Mouse (Mus musculus): ENCODE results near the gene Podnl1. TPM values are rescaled to one million over a fixed set of nuclear protein-coding genes. Genes with fewer than 3 reads are reported as not detected.
A peak's percentile ranks its signal among the peaks of the same experiment; 100 is the strongest.

Podnl1 gene
- polyA plus RNA-seq, 1 experiment from 2014 or later = 0.34 TPM

- 91% methylated on average over 6 of the region's 6 CpGs for WGBS
- no peak for ATAC-seq (ENCODE audit: low FRiP score, low TSS enrichment)
- Histone ChIP-seq H3K9ac (ENCODE audit: low read depth, low read length) (no peak overlapping the region), H3K4me1 (ENCODE audit: control insufficient read depth, insufficient read depth, low read length) (peaks cover 13% of the 10 kb centered on the region), H3K27me3 (ENCODE audit: control insufficient read depth, insufficient read depth, low read length) (no peaks in the 10 kb centered on the region), H3K4me3 (ENCODE audit: low read length) (no peak overlapping the region), H3K9me3 (ENCODE audit: control insufficient read depth, low read length) (no peaks in the 10 kb centered on the region), H3K27ac (ENCODE audit: low read depth, low read length) (no peak overlapping the region), H3K36me3 (ENCODE audit: control insufficient read depth, insufficient read depth, low read length) (peaks cover 12% of the 10 kb centered on the region), H3K4me2 (replicated peaks; ENCODE audit: low read depth, low read length) (no peak overlapping the region)
These were observed 19.4 kb upstream of the Podnl1 start for GRCm38 (mm10) chr8:84106216-84107040.

GRCm38 (mm10) chr8:84115646-84116045 lies 10.1 kb upstream of the Podnl1 start:
- Histone ChIP-seq H3K36me3 (ENCODE audit: control insufficient read depth, insufficient read depth, low read length) (no peaks in the 10 kb centered on the region), H3K27me3 (ENCODE audit: control insufficient read depth, insufficient read depth, low read length) (no peaks in the 10 kb centered on the region), H3K27ac (ENCODE audit: low read depth, low read length) (no peak overlapping the region), H3K9ac (ENCODE audit: low read depth, low read length) (no peak overlapping the region), H3K4me1 (ENCODE audit: control insufficient read depth, insufficient read depth, low read length) (no peaks in the 10 kb centered on the region), H3K4me2 (replicated peaks; ENCODE audit: low read depth, low read length) (no peak overlapping the region), H3K4me3 (ENCODE audit: low read length) (no peak overlapping the region), H3K9me3 (ENCODE audit: control insufficient read depth, low read length) (no peaks in the 10 kb centered on the region)
- 86% methylated on average over 6 of the region's 6 CpGs for WGBS
- no peak for ATAC-seq (ENCODE audit: low FRiP score, low TSS enrichment)

GRCm38 (mm10) chr8:84122151-84122550 lies 3.6 kb upstream of the Podnl1 start:
- Histone ChIP-seq H3K4me1 (ENCODE audit: control insufficient read depth, insufficient read depth, low read length) (no peaks in the 10 kb centered on the region), H3K36me3 (ENCODE audit: control insufficient read depth, insufficient read depth, low read length) (no peaks in the 10 kb centered on the region), H3K4me2 (replicated peaks; ENCODE audit: low read depth, low read length) (no peak overlapping the region), H3K27ac (ENCODE audit: low read depth, low read length) (no peak overlapping the region), H3K4me3 (ENCODE audit: low read length) (no peak overlapping the region), H3K27me3 (ENCODE audit: control insufficient read depth, insufficient read depth, low read length) (no peaks in the 10 kb centered on the region), H3K9ac (ENCODE audit: low read depth, low read length) (no peak overlapping the region), H3K9me3 (ENCODE audit: control insufficient read depth, low read length) (no peaks in the 10 kb centered on the region)
- no peak for ATAC-seq (ENCODE audit: low FRiP score, low TSS enrichment)
- 88% methylated on average over 3 of the region's 3 CpGs for WGBS

- no peak overlapping the region for H3K4me2 ChIP-seq (replicated peaks; ENCODE audit: low read depth, low read length)
- no peak for ATAC-seq (ENCODE audit: low FRiP score, low TSS enrichment)
- no peak overlapping the region for H3K4me3 ChIP-seq (ENCODE audit: low read length)
- H3K9ac ChIP-seq (ENCODE audit: low read depth, low read length) = 0 out of 2 replicates have a peak overlapping the region, but pooled peaks have one; percentile 12
- WGBS = 67% methylated on average over 2 of the region's 2 CpGs
- H3K4me1 ChIP-seq (ENCODE audit: control insufficient read depth, insufficient read depth, low read length) = no peaks in the 10 kb centered on the region
- no peaks in the 10 kb centered on the region; the same call in 1 of the 2 replicates for H3K36me3 ChIP-seq (ENCODE audit: control insufficient read depth, insufficient read depth, low read length)
- H3K9me3 ChIP-seq (ENCODE audit: control insufficient read depth, low read length) = no peaks in the 10 kb centered on the region
- H3K27ac ChIP-seq (ENCODE audit: low read depth, low read length) = no peak overlapping the region
- H3K27me3 ChIP-seq (ENCODE audit: control insufficient read depth, insufficient read depth, low read length) = no peaks in the 10 kb centered on the region
These were observed 953 bp downstream of the Podnl1 start for GRCm38 (mm10) chr8:84126742-84127141.

GRCm38 (mm10) chr8:84127202-84127901 lies 1.6 kb downstream of the Podnl1 start:
- Histone ChIP-seq H3K4me2 (replicated peaks; ENCODE audit: low read depth, low read length) (no peak overlapping the region), H3K27ac (ENCODE audit: low read depth, low read length) (no peak overlapping the region), H3K9me3 (ENCODE audit: control insufficient read depth, low read length) (no peaks in the 10 kb centered on the region), H3K9ac (ENCODE audit: low read depth, low read length) (no peak overlapping the region), H3K4me3 (ENCODE audit: low read length) (no peak overlapping the region), H3K27me3 (ENCODE audit: control insufficient read depth, insufficient read depth, low read length) (no peaks in the 10 kb centered on the region), H3K4me1 (ENCODE audit: control insufficient read depth, insufficient read depth, low read length) (no peaks in the 10 kb centered on the region), H3K36me3 (ENCODE audit: control insufficient read depth, insufficient read depth, low read length) (peaks cover 5% of the 10 kb centered on the region)
- peak; percentile 11; the same call in 1 of the 2 replicates for ATAC-seq (ENCODE audit: low FRiP score, low TSS enrichment)
- WGBS = 66% methylated on average over 17 of the region's 17 CpGs

- 59% methylated on average over 8 of the region's 8 CpGs for WGBS
These were observed 2.5 kb downstream of the Podnl1 start for GRCm38 (mm10) chr8:84128277-84128676.

GRCm38 (mm10) chr8:84130806-84131205 lies 5.0 kb downstream of the Podnl1 start:
- Histone ChIP-seq H3K27me3 (ENCODE audit: control insufficient read depth, insufficient read depth, low read length) (no peaks in the 10 kb centered on the region), H3K27ac (ENCODE audit: low read depth, low read length) (no peak overlapping the region), H3K9me3 (ENCODE audit: control insufficient read depth, low read length) (no peaks in the 10 kb centered on the region), H3K9ac (ENCODE audit: low read depth, low read length) (0 out of 2 replicates have a peak overlapping the region, but pooled peaks have one; percentile 13), H3K4me2 (replicated peaks; ENCODE audit: low read depth, low read length) (no peak overlapping the region), H3K4me3 (ENCODE audit: low read length) (no peak overlapping the region), H3K36me3 (ENCODE audit: control insufficient read depth, insufficient read depth, low read length) (peaks cover 40% of the 10 kb centered on the region), H3K4me1 (ENCODE audit: control insufficient read depth, insufficient read depth, low read length) (no peaks in the 10 kb centered on the region)
- ATAC-seq (ENCODE audit: low FRiP score, low TSS enrichment) = no peak; the same call in 1 of the 2 replicates
- 45% methylated on average over 30 of the region's 30 CpGs for WGBS

More at GRCm38 (mm10) chr8:84128277-84128676, 2.5 kb downstream of the Podnl1 start:
- Histone ChIP-seq H3K4me1 (ENCODE audit: control insufficient read depth, insufficient read depth, low read length) (no peaks in the 10 kb centered on the region), H3K27ac (ENCODE audit: low read depth, low read length) (no peak overlapping the region), H3K9me3 (ENCODE audit: control insufficient read depth, low read length) (no peaks in the 10 kb centered on the region), H3K4me2 (replicated peaks; ENCODE audit: low read depth, low read length) (no peak overlapping the region), H3K9ac (ENCODE audit: low read depth, low read length) (no peak overlapping the region), H3K27me3 (ENCODE audit: control insufficient read depth, insufficient read depth, low read length) (no peaks in the 10 kb centered on the region), H3K4me3 (ENCODE audit: low read length) (no peak overlapping the region), H3K36me3 (ENCODE audit: control insufficient read depth, insufficient read depth, low read length) (peaks cover 15% of the 10 kb centered on the region)
- no peak for ATAC-seq (ENCODE audit: low FRiP score, low TSS enrichment)

- peaks cover 54% of the 10 kb centered on the region for H3K36me3 ChIP-seq (ENCODE audit: control insufficient read depth, insufficient read depth, low read length)
- WGBS = 89% methylated on average over 8 of the region's 8 CpGs
- no peaks in the 10 kb centered on the region for H3K27me3 ChIP-seq (ENCODE audit: control insufficient read depth, insufficient read depth, low read length)
- ATAC-seq (ENCODE audit: low FRiP score, low TSS enrichment) = no peak
- no peak overlapping the region for H3K27ac ChIP-seq (ENCODE audit: low read depth, low read length)
- H3K9me3 ChIP-seq (ENCODE audit: control insufficient read depth, low read length) = no peaks in the 10 kb centered on the region
- H3K4me2 ChIP-seq (replicated peaks; ENCODE audit: low read depth, low read length) = no peak overlapping the region
- H3K4me1 ChIP-seq (ENCODE audit: control insufficient read depth, insufficient read depth, low read length) = no peaks in the 10 kb centered on the region
- no peak overlapping the region for H3K4me3 ChIP-seq (ENCODE audit: low read length)
- no peak overlapping the region for H3K9ac ChIP-seq (ENCODE audit: low read depth, low read length)
These were observed 6.4 kb downstream of the Podnl1 start for GRCm38 (mm10) chr8:84132225-84132624.

- Histone ChIP-seq H3K4me2 (replicated peaks; ENCODE audit: low read depth, low read length) (no peak overlapping the region), H3K4me1 (ENCODE audit: control insufficient read depth, insufficient read depth, low read length) (no peaks in the 10 kb centered on the region), H3K9ac (ENCODE audit: low read depth, low read length) (no peak overlapping the region), H3K9me3 (ENCODE audit: control insufficient read depth, low read length) (no peaks in the 10 kb centered on the region), H3K27me3 (ENCODE audit: control insufficient read depth, insufficient read depth, low read length) (no peaks in the 10 kb centered on the region), H3K4me3 (ENCODE audit: low read length) (no peak overlapping the region), H3K27ac (ENCODE audit: low read depth, low read length) (no peak overlapping the region), H3K36me3 (ENCODE audit: control insufficient read depth, insufficient read depth, low read length) (peaks cover 96% of the 10 kb centered on the region)
- no peak for ATAC-seq (ENCODE audit: low FRiP score, low TSS enrichment)
- 93% methylated on average over 3 of the region's 3 CpGs for WGBS
These were observed 12.1 kb downstream of the Podnl1 start for GRCm38 (mm10) chr8:84137848-84138247.
